Mouse (Mus musculus): Measurements from ENCODE around the gene Tenm2. TPM values are rescaled to one million over a fixed set of nuclear protein-coding genes. Genes with fewer than 3 reads are reported as not detected.

The Tenm2 gene
- polyA plus RNA-seq, 1 experiment, result 0.61 TPM

DNA sequence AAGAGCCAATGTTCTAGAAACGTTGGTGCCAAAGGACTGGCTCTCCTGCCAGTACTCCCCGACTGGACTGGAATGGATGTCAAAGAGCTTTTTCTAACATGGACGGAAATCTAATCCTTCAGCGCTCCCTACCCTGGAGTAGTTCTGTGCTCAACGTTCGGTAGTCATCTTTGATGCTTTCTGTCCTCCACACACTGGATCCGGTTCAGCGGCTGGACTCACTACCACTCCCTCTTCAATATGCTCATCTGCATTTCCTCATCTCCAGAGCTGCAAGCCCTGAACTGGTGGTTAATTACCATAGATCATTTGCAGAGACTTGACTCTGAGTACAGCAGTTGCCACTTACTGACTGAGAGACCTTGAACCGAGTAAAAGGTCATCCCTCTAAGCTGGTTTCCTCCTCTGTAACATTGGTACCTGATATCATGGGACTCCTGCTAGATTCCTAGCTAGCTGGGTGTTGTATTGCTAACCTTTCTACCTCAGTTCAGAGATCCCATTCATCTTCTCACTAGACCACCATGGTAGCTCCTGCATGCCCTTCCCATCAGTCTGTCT is 698.1 kb downstream of the Tenm2 start:
- Histone ChIP-seq H3K27me3 (replicated peaks; ENCODE audit: control insufficient read depth, insufficient read depth, low read length) (no peaks in the 10 kb centered on the region), H3K4me1 (ENCODE audit: control insufficient read depth, insufficient read depth, low read length) (no peaks in the 10 kb centered on the region), H3K27ac (ENCODE audit: insufficient read depth, low read depth, low read length) (no peak overlapping the region), H3K36me3 (ENCODE audit: control insufficient read depth, insufficient read depth, low read length) (no peaks in the 10 kb centered on the region), H3K4me3 (ENCODE audit: insufficient read depth, low read depth, low read length) (no peak overlapping the region)
- WGBS, result 36% methylated on average over 9 of the region's 9 CpGs
- no peak for DNase-seq
- no peak for TF ChIP-seq CTCF (conservative IDR thresholded peaks at IDR 0.05; ENCODE audit: insufficient read depth, insufficient read length, low read depth, low read length)

DNA sequence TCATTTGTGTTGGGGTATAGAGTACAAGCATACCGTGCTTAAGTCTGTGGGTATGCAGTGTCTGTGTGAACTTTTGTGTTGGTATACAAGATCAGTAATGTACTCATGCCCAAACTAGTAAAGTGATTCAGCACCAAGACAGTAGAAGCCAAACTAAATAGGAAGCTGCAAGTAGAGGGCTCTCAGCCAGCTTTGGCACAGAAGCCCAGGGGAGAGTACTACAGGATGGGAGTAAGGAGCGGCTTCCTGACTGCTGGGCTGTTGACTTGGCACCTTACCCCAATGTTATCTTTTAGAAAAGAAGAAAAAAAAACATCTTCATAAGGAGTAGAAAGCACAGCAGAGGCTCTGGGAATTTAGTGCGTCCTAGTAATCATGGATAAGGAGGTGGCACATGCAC is 700.2 kb downstream of the Tenm2 start:
- peak; percentile 30 for DNase-seq
- H3K36me3 ChIP-seq (ENCODE audit: control insufficient read depth, insufficient read depth, low read length), result no peaks in the 10 kb centered on the region
- 72% methylated on average over 3 of the region's 3 CpGs for WGBS
- TF ChIP-seq POLR2A (IDR thresholded peaks at IDR 0.05; ENCODE audit: low read depth, low read length), result no peak
- no peak for TF ChIP-seq CTCF (conservative IDR thresholded peaks at IDR 0.05; ENCODE audit: insufficient read depth, insufficient read length, low read depth, low read length)
- no peak overlapping the region for H3K27ac ChIP-seq (ENCODE audit: insufficient read depth, low read depth, low read length)
- H3K4me3 ChIP-seq (ENCODE audit: insufficient read depth, low read depth, low read length), result no peak overlapping the region
- no peaks in the 10 kb centered on the region for H3K4me1 ChIP-seq (ENCODE audit: control insufficient read depth, insufficient read depth, low read length)
- no peaks in the 10 kb centered on the region for H3K27me3 ChIP-seq (replicated peaks; ENCODE audit: control insufficient read depth, insufficient read depth, low read length)

DNA sequence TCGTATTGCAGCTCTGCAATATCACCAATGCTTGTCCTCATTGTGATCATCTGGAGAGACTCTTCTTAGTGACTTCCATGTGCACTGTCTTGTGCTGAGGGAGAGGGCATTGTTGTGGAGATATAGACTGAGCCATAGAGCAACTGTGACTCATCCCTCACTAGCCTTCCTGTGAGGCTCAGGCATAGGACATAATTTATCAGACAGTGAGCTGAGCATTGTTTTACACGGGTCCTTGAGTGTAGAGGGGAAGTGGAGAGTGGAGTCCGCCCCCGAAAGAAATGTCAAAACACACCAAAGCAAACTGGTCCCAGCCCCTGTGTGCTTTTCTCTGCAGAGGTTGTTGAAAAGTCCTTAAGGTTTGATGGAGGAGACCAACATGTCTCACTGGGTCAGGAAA is 704.1 kb downstream of the Tenm2 start:
- DNase-seq, result peak; percentile 36
- TF ChIP-seq POLR2A (IDR thresholded peaks at IDR 0.05; ENCODE audit: low read depth, low read length) (no peak), CTCF (conservative IDR thresholded peaks at IDR 0.05; ENCODE audit: insufficient read depth, insufficient read length, low read depth, low read length) (no peak)
- 47% methylated on average over 4 of the region's 4 CpGs for whole genome bisulfite sequencing

DNA sequence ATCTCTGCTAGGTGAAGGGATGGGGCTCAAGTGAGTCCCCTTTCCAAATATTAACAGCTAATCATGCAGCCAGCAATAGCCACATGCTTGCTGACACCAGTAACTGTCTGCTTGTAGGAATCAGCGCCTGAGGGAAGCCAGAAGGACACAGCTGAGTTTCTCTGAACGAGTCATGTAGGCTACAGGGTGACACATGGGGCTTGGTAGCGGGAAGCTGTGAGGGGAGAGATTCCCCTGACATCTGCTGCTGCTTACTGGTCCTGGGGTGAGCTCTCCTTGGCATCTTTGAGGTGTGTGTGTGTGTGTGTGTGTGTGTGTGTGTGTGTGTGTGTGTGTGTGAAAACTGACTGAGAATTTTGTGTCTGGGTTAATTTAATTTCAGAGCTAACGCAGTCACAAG is 708.3 kb downstream of the Tenm2 start:
- Histone ChIP-seq H3K4me3 (ENCODE audit: insufficient read depth, low read depth, low read length) (no peak overlapping the region), H3K4me1 (ENCODE audit: control insufficient read depth, insufficient read depth, low read length) (no peaks in the 10 kb centered on the region), H3K36me3 (ENCODE audit: control insufficient read depth, insufficient read depth, low read length) (no peaks in the 10 kb centered on the region), H3K27ac (ENCODE audit: insufficient read depth, low read depth, low read length) (no peak overlapping the region), H3K27me3 (replicated peaks; ENCODE audit: control insufficient read depth, insufficient read depth, low read length) (no peaks in the 10 kb centered on the region)
- no peak for DNase-seq
- WGBS, result 70% methylated on average over 4 of the region's 4 CpGs
- TF ChIP-seq CTCF (conservative IDR thresholded peaks at IDR 0.05; ENCODE audit: insufficient read depth, insufficient read length, low read depth, low read length), result no peak
- TF ChIP-seq POLR2A (IDR thresholded peaks at IDR 0.05; ENCODE audit: low read depth, low read length), result no peak

More for the DNA sequence above, 704.1 kb downstream of the Tenm2 start:
- no peak overlapping the region for H3K4me3 ChIP-seq (ENCODE audit: insufficient read depth, low read depth, low read length)
- no peaks in the 10 kb centered on the region for H3K36me3 ChIP-seq (ENCODE audit: control insufficient read depth, insufficient read depth, low read length)
- H3K27me3 ChIP-seq (replicated peaks; ENCODE audit: control insufficient read depth, insufficient read depth, low read length), result no peaks in the 10 kb centered on the region
- H3K27ac ChIP-seq (ENCODE audit: insufficient read depth, low read depth, low read length), result no peak overlapping the region
- no peaks in the 10 kb centered on the region for H3K4me1 ChIP-seq (ENCODE audit: control insufficient read depth, insufficient read depth, low read length)

DNA sequence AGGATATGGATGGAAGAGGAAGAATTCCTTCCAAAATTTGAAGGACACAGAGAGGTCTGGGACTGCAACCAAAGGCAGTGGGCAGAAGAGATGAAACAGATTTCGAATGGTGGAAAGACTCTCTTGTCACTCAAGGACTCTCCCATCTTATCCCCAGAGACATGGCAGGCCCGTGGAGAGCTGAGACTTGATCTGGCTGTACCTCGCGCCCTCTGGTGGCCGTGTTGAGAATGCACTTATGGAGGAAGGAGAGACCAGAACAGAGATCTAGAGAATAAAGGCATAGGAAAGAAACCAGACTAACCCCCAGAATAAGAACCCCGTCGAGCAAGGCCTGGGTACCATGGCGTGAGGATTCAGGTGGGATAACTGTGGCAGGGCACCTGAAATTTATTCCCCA is 709.4 kb downstream of the Tenm2 start:
- 16% methylated on average over 8 of the region's 8 CpGs for WGBS
- no peak overlapping the region for H3K4me3 ChIP-seq (ENCODE audit: insufficient read depth, low read depth, low read length)
- no peak for TF ChIP-seq POLR2A (IDR thresholded peaks at IDR 0.05; ENCODE audit: low read depth, low read length)
- TF ChIP-seq CTCF (conservative IDR thresholded peaks at IDR 0.05; ENCODE audit: insufficient read depth, insufficient read length, low read depth, low read length), result peak; percentile 84
- peak; percentile 77 for DNase-seq
- H3K27ac ChIP-seq (ENCODE audit: insufficient read depth, low read depth, low read length), result no peak overlapping the region
- no peaks in the 10 kb centered on the region for H3K4me1 ChIP-seq (ENCODE audit: control insufficient read depth, insufficient read depth, low read length)
- H3K27me3 ChIP-seq (replicated peaks; ENCODE audit: control insufficient read depth, insufficient read depth, low read length), result no peaks in the 10 kb centered on the region
- no peaks in the 10 kb centered on the region for H3K36me3 ChIP-seq (ENCODE audit: control insufficient read depth, insufficient read depth, low read length)

DNA sequence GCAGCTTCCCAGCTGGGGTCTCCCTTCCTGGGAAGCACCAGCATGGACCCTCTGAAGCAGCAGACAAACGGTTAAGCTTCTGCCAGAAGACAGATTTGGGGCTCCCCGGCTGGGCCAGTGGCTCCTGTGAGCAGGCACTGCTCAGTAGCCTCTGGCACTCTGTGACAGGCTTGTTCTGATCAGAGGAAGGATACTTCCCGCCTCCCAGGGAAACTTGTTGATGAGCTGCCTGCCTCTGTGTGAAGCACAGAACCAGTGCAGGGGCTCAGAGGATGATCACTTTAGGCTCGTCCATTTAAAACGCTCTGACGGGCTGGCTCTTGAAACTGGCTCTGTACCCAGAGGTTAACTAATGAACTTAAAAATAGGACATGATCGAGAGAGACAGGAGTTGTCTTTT is 723.3 kb downstream of the Tenm2 start:
- no peak overlapping the region for H3K4me3 ChIP-seq (ENCODE audit: insufficient read depth, low read depth, low read length)
- H3K4me1 ChIP-seq (ENCODE audit: control insufficient read depth, insufficient read depth, low read length), result no peaks in the 10 kb centered on the region
- no peaks in the 10 kb centered on the region for H3K36me3 ChIP-seq (ENCODE audit: control insufficient read depth, insufficient read depth, low read length)
- no peak overlapping the region for H3K27ac ChIP-seq (ENCODE audit: insufficient read depth, low read depth, low read length)
- TF ChIP-seq POLR2A (IDR thresholded peaks at IDR 0.05; ENCODE audit: low read depth, low read length), result no peak
- TF ChIP-seq CTCF (conservative IDR thresholded peaks at IDR 0.05; ENCODE audit: insufficient read depth, insufficient read length, low read depth, low read length), result no peak
- no peaks in the 10 kb centered on the region for H3K27me3 ChIP-seq (replicated peaks; ENCODE audit: control insufficient read depth, insufficient read depth, low read length)
- 64% methylated on average over 7 of the region's 7 CpGs for WGBS
- no peak for DNase-seq

DNA sequence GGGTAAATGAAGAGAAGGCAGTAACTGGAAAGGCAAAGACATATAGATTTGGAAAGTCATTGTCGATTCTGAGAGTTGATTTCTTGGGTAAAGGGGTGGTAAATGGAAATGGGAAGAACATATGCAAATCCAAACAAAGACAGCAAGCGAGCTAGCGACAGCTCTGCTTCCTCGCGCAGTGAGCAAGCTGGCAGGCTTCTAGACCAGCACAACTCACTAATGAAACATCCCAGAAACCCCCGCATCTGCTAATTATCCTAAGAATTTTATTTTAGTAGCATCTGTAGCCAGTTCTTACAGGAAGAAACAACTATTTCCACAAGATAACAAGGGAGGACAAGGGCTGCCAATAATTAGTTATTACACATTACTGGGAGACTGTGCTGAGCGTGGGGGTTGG is 727.5 kb downstream of the Tenm2 start:
- 84% methylated on average over 7 of the region's 7 CpGs for WGBS
- no peak overlapping the region for H3K4me3 ChIP-seq (ENCODE audit: insufficient read depth, low read depth, low read length)
- DNase-seq, result no peak
- H3K27me3 ChIP-seq (replicated peaks; ENCODE audit: control insufficient read depth, insufficient read depth, low read length), result no peaks in the 10 kb centered on the region
- H3K4me1 ChIP-seq (ENCODE audit: control insufficient read depth, insufficient read depth, low read length), result no peaks in the 10 kb centered on the region
- TF ChIP-seq CTCF (conservative IDR thresholded peaks at IDR 0.05; ENCODE audit: insufficient read depth, insufficient read length, low read depth, low read length) (no peak), POLR2A (IDR thresholded peaks at IDR 0.05; ENCODE audit: low read depth, low read length) (no peak)
- H3K27ac ChIP-seq (ENCODE audit: insufficient read depth, low read depth, low read length), result no peak overlapping the region
- no peaks in the 10 kb centered on the region for H3K36me3 ChIP-seq (ENCODE audit: control insufficient read depth, insufficient read depth, low read length)

All from kidney, adult 2 months (tissue).